Mouse (Mus musculus): ENCODE measurements around the gene Map4k3.

The Map4k3 gene

GRCm38 (mm10) chr17:80729825-80730224 is 1.5 kb upstream of the Map4k3 start:
- no peak for DNase-seq (ENCODE audit: low spot score in 2 of 2)

- DNase-seq (ENCODE audit: low spot score in 2 of 2) = no peak
These were observed 930 bp upstream of the Map4k3 start for GRCm38 (mm10) chr17:80729080-80729749.

GRCm38 (mm10) chr17:80727341-80727951 is 839 bp downstream of the Map4k3 start:
- DNase-seq (ENCODE audit: low spot score in 2 of 2) = peak; percentile 30 to 51

- DNase-seq (ENCODE audit: low spot score in 2 of 2) = no peak
These were observed 1.5 kb downstream of the Map4k3 start for GRCm38 (mm10) chr17:80726821-80727220.

- DNase-seq (ENCODE audit: low spot score in 2 of 2) = no peak
These were observed 5.2 kb downstream of the Map4k3 start for GRCm38 (mm10) chr17:80723092-80723491.

GRCm38 (mm10) chr17:80721670-80722069 is 6.6 kb downstream of the Map4k3 start:
- no peak for DNase-seq (ENCODE audit: low spot score in 2 of 2)

GRCm38 (mm10) chr17:80719309-80719708 is 9.0 kb downstream of the Map4k3 start:
- DNase-seq (ENCODE audit: low spot score in 2 of 2) = no peak

- no peak for DNase-seq (ENCODE audit: low spot score in 2 of 2)
These were observed 10.0 kb downstream of the Map4k3 start for GRCm38 (mm10) chr17:80718243-80718642.

GRCm38 (mm10) chr17:80713588-80713987 is 14.7 kb downstream of the Map4k3 start:
- DNase-seq (ENCODE audit: low spot score in 2 of 2) = no peak

- peak; percentile 55 for DNase-seq (ENCODE audit: low spot score in 2 of 2)
These were observed 18.1 kb downstream of the Map4k3 start for GRCm38 (mm10) chr17:80709921-80710838.

GRCm38 (mm10) chr17:80708803-80709202 is 19.5 kb downstream of the Map4k3 start:
- no peak for DNase-seq (ENCODE audit: low spot score in 2 of 2)

GRCm38 (mm10) chr17:80707176-80707575 is 21.1 kb downstream of the Map4k3 start:
- DNase-seq (ENCODE audit: low spot score in 2 of 2) = no peak

GRCm38 (mm10) chr17:80706608-80707007 is 21.7 kb downstream of the Map4k3 start:
- no peak for DNase-seq (ENCODE audit: low spot score in 2 of 2)

GRCm38 (mm10) chr17:80701687-80702086 is 26.6 kb downstream of the Map4k3 start:
- no peak for DNase-seq (ENCODE audit: low spot score in 2 of 2)

GRCm38 (mm10) chr17:80698930-80699329 is 29.4 kb downstream of the Map4k3 start:
- DNase-seq (ENCODE audit: low spot score in 2 of 2) = no peak

GRCm38 (mm10) chr17:80698191-80698901 is 29.9 kb downstream of the Map4k3 start:
- no peak for DNase-seq (ENCODE audit: low spot score in 2 of 2)

- DNase-seq (ENCODE audit: low spot score in 2 of 2) = no peak
These were observed 31.3 kb downstream of the Map4k3 start for GRCm38 (mm10) chr17:80696956-80697355.

- no peak for DNase-seq (ENCODE audit: low spot score in 2 of 2)
These were observed 32.1 kb downstream of the Map4k3 start for GRCm38 (mm10) chr17:80696210-80696609.

GRCm38 (mm10) chr17:80693707-80694106 is 34.6 kb downstream of the Map4k3 start:
- no peak for DNase-seq (ENCODE audit: low spot score in 2 of 2)

- no peak for DNase-seq (ENCODE audit: low spot score in 2 of 2)
These were observed 36.1 kb downstream of the Map4k3 start for GRCm38 (mm10) chr17:80692183-80692582.

- no peak for DNase-seq (ENCODE audit: low spot score in 2 of 2)
These were observed 39.6 kb downstream of the Map4k3 start for GRCm38 (mm10) chr17:80688701-80689100.

- no peak for DNase-seq (ENCODE audit: low spot score in 2 of 2)
These were observed 42.2 kb downstream of the Map4k3 start for GRCm38 (mm10) chr17:80686066-80686465.
